Mouse (Mus musculus) neural tube, embryonic 14.5 days (tissue): ENCODE measurements around the gene Aox2. TPM values are rescaled to one million over a fixed set of nuclear protein-coding genes. Genes with fewer than 3 reads are reported as not detected.

Experiments used
- ATAC-seq: fragments of 200-750 bp; cut with Nextera tagmentation; 2 replicates; pipeline ENCODE4 v1.8.0; 2017; ENCODE audit warnings: low read depth, mild to moderate bottlenecking, moderate TSS enrichment, moderate library complexity
- H3K27ac ChIP-seq: fragments of 300-500 bp; sonication (generic); 2 replicates; pipeline ENCODE4 v1.5.1; 2014; ENCODE audit warnings: low read depth, mild to moderate bottlenecking, control low read depth, low read length, moderate library complexity, mixed read lengths
- H3K27me3 ChIP-seq: fragments of 300-500 bp; sonication (generic); 2 replicates; pipeline ENCODE4 v1.6.1; 2014; ENCODE audit warnings: low read length; ENCODE audit not compliant: control insufficient read depth, insufficient read depth
- H3K36me3 ChIP-seq: fragments of 300-500 bp; sonication (generic); 2 replicates; pipeline ENCODE4 v1.6.1; 2014; ENCODE audit warnings: low read length, mixed read lengths; ENCODE audit not compliant: control insufficient read depth, insufficient read depth
- H3K4me1 ChIP-seq: fragments of 300-500 bp; sonication (generic); 2 replicates; pipeline ENCODE4 v1.6.1; 2014; ENCODE audit warnings: low read length; ENCODE audit not compliant: control insufficient read depth, insufficient read depth
- H3K4me2 ChIP-seq: fragments of 300-500 bp; sonication (generic); 2 replicates; pipeline ENCODE4 v1.6.1; 2014; ENCODE audit warnings: mild to moderate bottlenecking, low read depth, low read length, control low read depth
- H3K4me3 ChIP-seq: fragments of 300-500 bp; sonication (generic); 2 replicates; pipeline ENCODE4 v1.5.1; 2014; ENCODE audit warnings: low read depth, low read length, control low read depth, mixed read lengths
- H3K9ac ChIP-seq: fragments of 300-500 bp; sonication (generic); replicated peaks from 2 replicates; pipeline ENCODE4 v1.6.1; 2014; ENCODE audit warnings: low read depth, mild to moderate bottlenecking, control low read depth, low read length, mixed read lengths
- H3K9me3 ChIP-seq: fragments of 300-500 bp; sonication (generic); 2 replicates; pipeline ENCODE4 v1.6.1; 2016; ENCODE audit warnings: low read length; ENCODE audit not compliant: control insufficient read depth
- WGBS: fragments of 180-500 bp; shearing (Covaris S2); extraction: QIAGEN DNeasy Blood & Tissue Kit; methylation state at CpG from one replicate; pipeline ENCODE4 v1.1.7; 2014; 5-methylcytosine and 5-hydroxymethylcytosine counted together
- polyA plus RNA-seq: library from polyadenylated mRNA; unstranded; fragments of >200 nt; fragmentation: Nextera tagmentation; extraction: Ambion mirVana; gene quantifications from 2 replicates; pipeline ENCODE4 v1.2.1, GENCODE M21; 2014

Gene Aox2
- polyA plus RNA-seq, 1 experiment from 2014 or later = not detected

DNA sequence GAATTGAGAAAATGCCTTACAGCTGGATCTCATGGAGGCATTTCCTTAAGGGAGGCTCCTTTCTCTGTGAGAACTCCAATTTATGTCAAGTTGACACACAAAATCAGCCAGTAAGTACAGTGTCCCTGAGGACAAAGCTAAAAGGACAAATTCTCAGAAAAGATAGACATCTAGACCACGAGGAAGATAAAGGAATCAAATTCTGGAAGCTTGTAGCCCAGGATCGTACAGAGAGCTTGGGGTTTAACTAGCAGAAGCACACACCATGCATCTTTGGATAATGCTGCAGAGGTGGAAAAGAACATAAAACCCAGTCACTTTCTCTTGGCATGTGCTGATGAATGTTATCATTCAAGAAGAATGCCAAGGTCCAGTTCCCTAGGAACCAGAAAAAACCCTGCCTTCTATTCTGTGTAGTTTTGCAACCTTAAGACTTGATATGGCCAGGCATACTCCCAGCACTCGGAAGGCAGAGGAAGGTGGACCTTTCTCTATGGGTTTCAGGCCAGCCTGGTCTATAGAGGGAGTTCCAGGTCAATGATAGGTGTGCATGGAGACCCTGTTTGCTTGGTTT is 97.5 kb downstream of the Aox2 start:
- Histone ChIP-seq H3K27ac (no peak overlapping the region), H3K4me2 (no peak overlapping the region), H3K36me3 (no peaks in the 10 kb centered on the region), H3K4me1 (no peaks in the 10 kb centered on the region), H3K9me3 (no peaks in the 10 kb centered on the region), H3K27me3 (no peaks in the 10 kb centered on the region), H3K9ac (no peak overlapping the region), H3K4me3 (no peak overlapping the region)
- no peak for ATAC-seq
- 91% methylated on average over 3 of the region's 3 CpGs for WGBS

DNA sequence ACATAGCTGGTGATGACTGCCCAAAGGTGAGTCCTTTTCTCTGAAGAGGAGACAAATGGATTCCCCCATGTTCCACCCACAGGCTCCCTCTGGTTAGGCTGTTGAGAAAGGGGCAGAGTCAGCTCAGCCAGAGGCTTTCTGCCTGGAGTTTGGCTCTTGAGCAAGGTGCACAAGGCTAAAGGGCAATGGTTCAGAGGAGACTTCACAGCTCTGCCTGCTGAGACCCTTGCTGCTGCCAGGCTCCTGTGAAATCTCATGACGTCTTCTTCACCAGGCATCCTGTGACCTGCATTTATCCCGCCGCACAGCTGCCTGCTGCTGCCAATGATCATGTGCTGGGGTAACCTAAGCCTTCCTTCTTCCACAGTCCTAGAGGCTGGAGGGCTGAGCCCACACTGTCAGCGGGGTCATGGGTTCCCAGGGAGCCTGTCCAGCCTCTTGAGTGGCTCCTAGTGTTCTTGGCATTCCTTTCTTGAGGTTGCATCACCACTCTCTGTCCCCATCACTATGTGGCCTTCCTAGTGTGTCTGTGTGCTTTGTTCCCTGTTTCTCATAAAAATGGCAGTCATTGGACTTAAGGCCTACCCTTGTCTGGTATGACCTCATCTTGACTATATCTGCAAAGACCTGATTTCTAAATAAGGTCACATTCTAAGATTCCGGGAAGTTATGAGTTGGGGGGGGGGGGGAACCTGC is 104.6 kb downstream of the Aox2 start:
- WGBS = 84% methylated on average over 5 of the region's 5 CpGs

DNA sequence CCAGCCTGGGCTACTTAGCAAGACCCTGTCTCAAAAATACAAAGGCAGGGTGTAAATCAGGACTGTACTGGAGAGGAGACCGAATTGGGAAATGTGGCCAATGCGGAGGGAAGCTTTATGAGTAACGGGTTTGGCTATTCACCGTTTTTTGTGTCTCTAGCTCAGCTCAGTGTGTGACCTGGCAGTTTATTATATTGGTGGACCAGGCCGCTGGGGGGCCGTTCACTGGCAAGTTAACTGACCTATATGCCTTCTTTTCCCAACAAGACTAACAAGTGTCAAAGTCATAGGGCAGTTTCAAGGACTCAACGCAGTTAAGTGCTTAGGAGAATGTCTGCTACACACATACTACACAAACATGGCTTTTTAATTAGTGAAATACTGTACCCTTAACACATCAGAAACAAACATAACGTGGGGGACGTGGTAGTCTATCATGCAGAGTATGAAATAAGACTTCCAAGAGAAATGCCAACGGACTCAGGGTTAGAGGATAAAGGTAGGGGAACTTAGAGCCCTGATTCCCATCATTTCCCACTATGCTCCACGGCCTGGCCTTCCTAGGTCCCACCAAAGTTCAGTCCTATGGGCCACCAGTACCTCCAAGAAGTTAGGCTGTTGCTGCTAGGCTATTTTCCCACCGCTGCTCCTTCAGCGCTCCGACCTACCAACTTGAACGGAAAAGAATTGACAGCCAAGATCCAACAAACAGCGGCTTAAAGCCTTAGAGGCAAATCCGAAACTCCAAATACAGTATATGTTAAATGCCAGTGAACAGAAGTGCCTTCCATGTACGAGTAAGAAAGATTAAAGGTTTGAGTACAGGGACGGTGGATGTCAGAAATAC is 113.5 kb downstream of the Aox2 start:
- Histone ChIP-seq H3K4me2 (peak overlapping the region; percentile 87), H3K27ac (peak overlapping the region; percentile 99), H3K27me3 (peaks cover 2% of the 10 kb centered on the region; the same call in 1 of the 2 replicates), H3K4me3 (peak overlapping the region; percentile 89), H3K9ac (peak overlapping the region; percentile 95), H3K36me3 (peaks cover 4% of the 10 kb centered on the region; the same call in 1 of the 2 replicates), H3K4me1 (peaks cover 19% of the 10 kb centered on the region), H3K9me3 (no peaks in the 10 kb centered on the region)
- no peak for ATAC-seq
- WGBS = 41% methylated on average over 19 of the region's 19 CpGs

More for the DNA sequence above, 104.6 kb downstream of the Aox2 start:
- Histone ChIP-seq H3K36me3 (no peaks in the 10 kb centered on the region), H3K9ac (no peak overlapping the region), H3K9me3 (no peaks in the 10 kb centered on the region), H3K4me3 (no peak overlapping the region), H3K4me2 (no peak overlapping the region), H3K27ac (no peak overlapping the region), H3K27me3 (no peaks in the 10 kb centered on the region), H3K4me1 (no peaks in the 10 kb centered on the region)
- no peak for ATAC-seq

DNA sequence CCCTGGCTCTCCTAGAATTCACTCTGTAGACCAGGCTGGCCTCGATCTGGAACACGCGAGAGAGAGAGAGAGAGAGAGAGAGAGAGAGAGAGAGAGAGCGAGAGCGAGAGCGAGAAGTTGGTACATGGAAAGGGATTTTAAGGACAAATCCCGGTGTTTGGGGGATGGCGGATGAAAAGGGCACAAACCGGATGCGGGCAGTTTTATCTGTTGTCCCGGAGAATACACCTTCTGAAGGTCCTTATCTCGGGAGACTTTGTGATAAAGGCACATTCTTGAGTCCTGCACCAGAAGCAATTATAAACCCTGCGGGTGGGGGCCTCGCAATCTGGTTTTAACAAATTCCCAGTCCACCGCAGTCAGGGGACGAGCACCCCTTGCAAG is 114.1 kb downstream of the Aox2 start:
- Histone ChIP-seq H3K27ac (peak overlapping the region; percentile 99), H3K4me2 (peak overlapping the region; percentile 87), H3K27me3 (peaks cover 2% of the 10 kb centered on the region; the same call in 1 of the 2 replicates), H3K36me3 (peaks cover 10% of the 10 kb centered on the region), H3K4me1 (peaks cover 19% of the 10 kb centered on the region), H3K4me3 (peak overlapping the region; percentile 89), H3K9me3 (no peaks in the 10 kb centered on the region), H3K9ac (peak overlapping the region; percentile 95)
- WGBS = 1% methylated on average over 16 of the region's 16 CpGs
- ATAC-seq = no peak; the same call in none of the 2 replicates

DNA sequence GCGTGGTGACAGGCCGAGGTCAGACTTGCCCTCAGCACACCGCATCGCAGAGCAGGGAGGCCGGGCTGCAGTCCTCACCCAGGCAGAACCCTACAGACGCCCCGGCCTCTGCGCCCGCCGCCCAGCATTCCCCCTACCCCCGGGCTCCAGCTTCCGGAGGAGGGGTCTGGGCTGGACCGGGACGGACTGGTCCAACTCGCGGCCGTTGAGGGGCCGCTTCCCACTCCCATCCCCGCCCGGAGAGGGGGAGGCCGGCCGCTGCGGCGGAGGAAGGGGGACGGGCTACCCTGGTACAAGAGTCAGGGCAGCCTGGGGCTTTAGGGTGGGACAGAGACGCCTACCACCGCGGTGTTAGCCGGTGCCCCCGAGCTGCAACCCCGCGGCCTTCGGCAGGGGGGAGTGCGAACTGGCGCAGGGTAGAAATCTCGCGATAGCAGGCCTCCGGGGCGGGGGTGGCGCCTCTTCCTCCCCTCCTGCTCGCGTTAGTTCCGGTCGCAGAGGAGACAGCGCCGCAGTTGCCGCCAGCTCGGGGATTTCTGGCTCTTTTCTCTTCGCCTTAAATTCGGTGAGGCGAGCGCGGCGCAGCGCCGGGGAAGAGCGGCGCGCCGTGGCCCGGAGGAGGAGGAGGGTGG is 114.6 kb downstream of the Aox2 start, which contains the start of gene Bzw1:
Gene Bzw1 (plus strand): TSS at position 247 of the 632 bp plus-strand sequence.
- peak within 1 kb of the TSS; percentile 89 for H3K4me3 ChIP-seq
- ATAC-seq = peak; percentile 98

DNA sequence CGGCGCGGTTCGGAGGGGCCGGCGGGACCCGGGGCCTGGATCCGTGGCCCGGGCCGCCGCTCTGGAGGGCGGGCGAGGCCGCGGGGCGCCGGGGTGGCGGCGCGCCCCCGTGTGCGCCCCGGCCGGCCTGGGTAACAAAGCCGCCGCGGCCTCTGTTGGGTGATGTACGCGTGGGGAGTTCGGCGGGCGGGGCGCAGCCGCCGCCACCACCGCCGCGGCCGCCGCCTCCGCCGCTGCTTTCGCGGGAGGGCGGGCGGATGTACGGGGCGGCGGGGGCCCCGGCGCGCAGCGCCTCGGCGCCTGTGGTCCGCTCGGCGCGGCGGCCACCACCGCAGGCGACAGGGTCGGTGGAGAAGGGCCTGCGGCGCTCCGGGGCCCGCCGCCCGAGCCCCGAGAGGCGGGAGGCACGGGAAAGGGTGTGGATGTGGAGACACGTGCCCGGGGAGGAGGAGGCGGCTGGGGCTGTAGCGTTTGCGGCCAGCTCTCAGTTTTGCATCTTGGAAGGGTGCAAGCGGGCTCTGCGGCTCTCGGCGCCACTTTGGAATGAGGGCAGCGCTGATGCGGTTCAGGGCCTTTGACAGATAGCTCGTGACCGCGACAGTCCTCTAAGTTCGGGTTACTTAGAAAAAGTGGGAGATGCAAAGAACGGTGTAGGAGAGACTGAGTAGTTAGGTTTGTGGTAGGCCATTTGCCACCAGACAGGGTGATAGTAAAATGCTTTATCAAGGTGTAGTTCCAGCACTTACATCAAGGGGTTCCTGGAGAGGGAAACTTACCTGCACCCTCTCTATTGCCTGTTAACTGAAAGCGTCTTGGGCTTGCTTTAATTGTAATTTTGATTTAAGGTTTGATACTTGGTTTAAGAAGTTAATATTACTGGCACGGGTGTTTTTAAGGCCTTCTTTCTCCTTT is 115.4 kb downstream of the Aox2 start:
- Histone ChIP-seq H3K9ac (peak overlapping the region; percentile 95), H3K4me1 (peaks cover 19% of the 10 kb centered on the region), H3K4me3 (peak overlapping the region; percentile 89), H3K4me2 (peak overlapping the region; percentile 87), H3K9me3 (no peaks in the 10 kb centered on the region), H3K27me3 (peaks cover 2% of the 10 kb centered on the region; the same call in 1 of the 2 replicates), H3K27ac (peak overlapping the region; percentile 99), H3K36me3 (peaks cover 23% of the 10 kb centered on the region)
- WGBS = 1% methylated on average over 64 of the region's 90 CpGs
- ATAC-seq = peak; percentile 71

More for the DNA sequence above, 114.6 kb downstream of the Aox2 start, which contains the start of gene Bzw1:
- Histone ChIP-seq H3K36me3 (peaks cover 15% of the 10 kb centered on the region), H3K27ac (peak within 1 kb of the TSS; percentile 99), H3K4me1 (peaks cover 19% of the 10 kb centered on the region), H3K9ac (peak within 1 kb of the TSS; percentile 95), H3K4me2 (peak within 1 kb of the TSS; percentile 87), H3K27me3 (peaks cover 2% of the 10 kb centered on the region; the same call in 1 of the 2 replicates), H3K9me3 (no peaks in the 10 kb centered on the region)
- under 1% methylated on average over 39 of the region's 61 CpGs for WGBS

DNA sequence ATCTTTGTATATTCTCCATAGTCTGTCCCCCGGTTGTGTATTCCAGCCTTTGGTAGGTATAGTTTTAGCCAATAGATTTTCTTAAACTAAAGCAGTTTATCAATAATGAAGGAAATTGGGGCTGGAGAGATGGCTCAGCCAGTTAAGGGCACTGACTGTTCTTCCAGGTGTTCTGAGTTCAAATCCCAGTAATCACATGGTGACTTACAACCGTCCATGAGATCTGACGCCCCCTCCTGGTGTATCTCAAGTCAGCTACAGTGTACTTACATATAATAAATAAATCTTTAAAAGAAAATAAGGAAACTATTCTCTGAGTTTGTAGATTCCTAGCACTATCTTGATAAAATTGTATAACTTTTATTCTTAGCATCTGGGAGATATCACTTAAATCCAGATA is 117.2 kb downstream of the Aox2 start:
- Histone ChIP-seq H3K27me3 (peaks cover 2% of the 10 kb centered on the region; the same call in 1 of the 2 replicates), H3K27ac (no peak overlapping the region), H3K36me3 (peaks cover 38% of the 10 kb centered on the region), H3K4me3 (no peak overlapping the region), H3K4me1 (peaks cover 19% of the 10 kb centered on the region), H3K4me2 (no peak overlapping the region), H3K9ac (no peak overlapping the region), H3K9me3 (no peaks in the 10 kb centered on the region)
- no peak for ATAC-seq
- 92% methylated on average over 3 of the region's 3 CpGs for WGBS

DNA sequence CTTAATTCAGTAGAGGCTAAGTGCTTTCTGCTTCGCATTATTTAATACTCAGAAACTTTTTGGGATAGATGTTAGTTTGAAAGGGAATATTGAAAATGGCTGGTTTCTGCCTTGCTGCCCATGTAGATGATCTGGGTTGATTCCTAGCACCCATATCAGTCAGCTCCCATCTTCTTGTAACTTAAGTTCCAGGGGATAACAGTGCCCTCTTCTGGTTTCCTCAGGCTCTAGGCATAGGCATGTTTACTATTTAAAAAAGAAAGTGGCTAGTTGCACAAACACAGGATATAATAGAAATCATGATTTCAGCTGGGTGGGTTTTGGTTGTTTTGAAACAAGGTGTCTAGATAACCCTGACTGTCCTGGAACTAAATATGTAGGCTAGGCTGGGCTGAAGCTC is 118.1 kb downstream of the Aox2 start:
- Histone ChIP-seq H3K9ac (no peak overlapping the region), H3K9me3 (no peaks in the 10 kb centered on the region), H3K4me3 (no peak overlapping the region), H3K27me3 (peaks cover 2% of the 10 kb centered on the region; the same call in 1 of the 2 replicates), H3K27ac (no peak overlapping the region), H3K36me3 (peaks cover 47% of the 10 kb centered on the region), H3K4me1 (peaks cover 17% of the 10 kb centered on the region), H3K4me2 (no peak overlapping the region)
- no peak for ATAC-seq
- WGBS = 96% methylated on average over 1 of the region's 1 CpGs
